Mouse (Mus musculus): Measurements from ENCODE around the gene Usp47.
A peak's percentile ranks its signal among the peaks of the same experiment; 100 is the strongest.
"Not testable (repeated sequence)": the region's sequence is repeated elsewhere in the genome, so short reads cannot be mapped to it uniquely, and the experiment has no call there.

Usp47 gene

DNA sequence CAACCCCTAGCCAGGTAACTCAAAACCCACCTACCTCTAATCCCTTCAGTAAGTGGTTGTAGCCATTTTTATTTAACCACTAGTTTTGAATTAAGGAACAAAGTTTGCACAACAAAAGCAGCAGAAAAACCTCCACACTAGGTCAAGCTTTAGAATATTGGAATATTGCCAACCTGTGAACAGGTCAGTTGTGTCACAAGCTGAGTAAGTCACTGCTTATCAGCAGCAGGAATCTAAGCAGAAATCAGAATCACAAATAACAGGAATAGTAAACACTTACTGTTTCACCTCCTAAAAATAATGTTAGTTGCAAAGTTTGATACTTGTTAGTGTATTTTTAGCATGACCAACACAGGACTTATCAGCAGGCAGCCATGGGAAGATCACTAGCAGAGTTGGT, 17.0 kb downstream of the Usp47 start:
- no peak for DNase-seq (ENCODE audit: low spot score in 2 of 2)

- DNase-seq (ENCODE audit: low spot score in 2 of 2), result no peak
Measured at GRCm38 (mm10) chr7:112042758-112043157, 19.5 kb downstream of the Usp47 start.

- DNase-seq (ENCODE audit: low spot score in 2 of 2), result no peak
Measured at GRCm38 (mm10) chr7:112045249-112045648, 21.9 kb downstream of the Usp47 start.

DNA sequence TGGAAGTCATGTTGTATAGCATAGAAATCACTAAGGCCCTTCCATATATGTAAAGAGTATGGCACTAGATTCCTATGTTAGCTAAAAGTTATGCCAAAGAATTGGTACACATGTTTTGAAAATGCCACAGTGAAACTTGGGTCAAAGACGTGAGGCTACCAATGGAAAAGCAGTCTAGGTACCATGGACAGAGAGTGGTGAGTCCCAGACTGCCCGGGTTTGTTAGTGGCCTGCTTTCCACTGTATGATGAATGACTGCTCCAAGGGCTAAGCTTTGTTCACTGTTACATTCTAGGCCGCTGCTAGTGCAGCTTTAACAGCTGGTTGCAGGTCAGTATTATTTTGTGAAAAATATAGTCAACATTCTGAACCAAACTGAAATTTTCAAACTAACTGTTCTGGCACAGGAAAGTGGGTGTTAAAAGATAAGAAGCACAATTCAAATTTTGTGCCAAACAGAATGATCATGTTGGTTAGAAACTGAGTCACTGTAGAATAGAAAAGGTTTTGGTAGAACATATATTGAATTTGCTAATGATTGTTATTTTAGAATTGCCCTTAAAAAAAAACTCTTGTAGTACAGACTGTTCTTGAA, 22.6 kb downstream of the Usp47 start:
- no peak for DNase-seq (ENCODE audit: low spot score in 2 of 2)

- no peak for DNase-seq (ENCODE audit: low spot score in 2 of 2)
Measured at GRCm38 (mm10) chr7:112048643-112049042, 25.3 kb downstream of the Usp47 start.

DNA sequence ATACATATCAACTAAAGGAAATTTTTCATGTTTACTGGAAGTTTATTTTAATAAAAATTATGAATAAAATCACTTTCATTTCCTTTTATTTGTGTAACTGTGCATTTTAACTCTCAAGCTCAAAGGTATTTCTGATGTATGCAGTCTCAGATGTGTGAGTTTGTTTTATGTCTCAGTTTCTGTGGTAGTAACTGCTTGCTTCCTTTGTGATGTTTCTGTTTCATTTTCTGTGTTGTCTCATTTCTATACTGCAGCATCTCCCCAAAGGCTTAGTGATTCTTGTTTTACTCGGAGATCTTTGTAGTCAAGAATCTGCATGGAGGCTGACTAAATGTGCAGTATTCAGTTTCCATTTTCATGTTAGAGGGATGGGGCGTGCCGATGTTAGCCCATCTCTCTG, 30.4 kb downstream of the Usp47 start:
- DNase-seq (ENCODE audit: low spot score in 2 of 2), result no peak

- no peak for DNase-seq (ENCODE audit: low spot score in 2 of 2)
Measured at GRCm38 (mm10) chr7:112055901-112056625, 32.8 kb downstream of the Usp47 start.

- no peak for DNase-seq (ENCODE audit: low spot score in 2 of 2)
Measured at GRCm38 (mm10) chr7:112074868-112075267, 51.6 kb downstream of the Usp47 start.

- DNase-seq (ENCODE audit: low spot score in 2 of 2), result no peak
Measured at GRCm38 (mm10) chr7:112082636-112083035, 59.3 kb downstream of the Usp47 start.

GRCm38 (mm10) chr7:112084222-112084621, 60.9 kb downstream of the Usp47 start:
- no peak for DNase-seq (ENCODE audit: low spot score in 2 of 2)

DNA sequence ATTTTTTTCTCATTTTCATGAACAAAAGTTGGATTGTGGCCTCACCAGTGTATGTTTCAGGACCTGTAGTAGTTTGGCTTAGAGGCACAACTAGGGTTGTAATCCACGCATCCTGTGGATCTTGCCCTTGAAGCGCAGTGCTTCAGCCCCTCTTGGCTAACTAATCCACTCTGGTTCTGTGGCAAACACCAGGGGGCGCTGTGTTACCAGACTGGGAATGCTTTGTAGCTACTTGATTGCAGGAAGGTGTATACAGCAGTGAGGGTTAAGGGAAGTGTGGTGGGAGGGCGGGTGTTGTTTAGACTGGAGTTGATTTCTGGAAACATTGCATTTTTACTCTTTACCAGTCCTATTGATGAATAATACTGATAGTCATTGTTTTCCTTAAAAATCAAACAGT, 61.8 kb downstream of the Usp47 start:
- DNase-seq (ENCODE audit: low spot score in 2 of 2), result peak; percentile 52 to 71

DNA sequence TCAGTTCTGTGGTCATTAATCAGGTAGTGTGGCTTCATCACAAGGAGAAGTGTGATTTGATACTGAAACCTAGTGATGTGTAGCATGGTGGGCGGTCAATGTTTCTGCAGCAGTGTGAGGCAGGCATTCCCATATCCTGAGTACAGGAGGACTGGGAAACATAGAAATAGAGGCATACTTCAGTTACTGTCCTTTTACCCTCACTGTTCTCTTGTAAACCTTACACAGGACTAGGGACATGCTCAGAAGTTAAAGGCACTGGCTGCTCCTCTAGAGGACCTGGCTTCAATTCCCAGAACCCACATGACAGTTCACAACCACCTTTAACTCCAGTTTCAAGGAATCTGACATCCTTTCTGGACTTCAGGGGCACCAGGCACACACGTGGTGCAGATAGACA, 62.9 kb downstream of the Usp47 start:
- no peak for DNase-seq (ENCODE audit: low spot score in 2 of 2)

- DNase-seq (ENCODE audit: low spot score in 2 of 2), result not testable (repeated sequence)
Measured at GRCm38 (mm10) chr7:112094923-112095322, 71.6 kb downstream of the Usp47 start.

DNA sequence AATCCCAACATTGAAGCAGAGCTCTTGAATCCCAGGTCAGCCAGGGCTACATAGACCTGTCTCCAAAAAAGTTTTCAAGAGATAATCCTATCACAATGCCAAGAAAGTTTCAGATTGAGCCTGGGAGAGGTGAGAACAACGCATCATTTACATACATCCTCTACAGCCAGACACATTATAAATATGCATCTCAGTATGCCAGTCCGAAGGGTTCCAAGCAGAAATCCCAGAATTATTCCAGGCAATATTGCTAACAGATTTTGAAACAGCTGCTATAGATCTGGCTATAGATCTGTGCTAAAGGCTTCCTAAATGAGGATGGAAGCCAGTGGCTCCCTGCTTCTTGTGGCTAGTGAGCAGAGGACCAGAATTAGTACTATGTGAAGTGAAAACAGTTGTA, 77.6 kb downstream of the Usp47 start:
- DNase-seq (ENCODE audit: low spot score in 2 of 2), result no peak

DNA sequence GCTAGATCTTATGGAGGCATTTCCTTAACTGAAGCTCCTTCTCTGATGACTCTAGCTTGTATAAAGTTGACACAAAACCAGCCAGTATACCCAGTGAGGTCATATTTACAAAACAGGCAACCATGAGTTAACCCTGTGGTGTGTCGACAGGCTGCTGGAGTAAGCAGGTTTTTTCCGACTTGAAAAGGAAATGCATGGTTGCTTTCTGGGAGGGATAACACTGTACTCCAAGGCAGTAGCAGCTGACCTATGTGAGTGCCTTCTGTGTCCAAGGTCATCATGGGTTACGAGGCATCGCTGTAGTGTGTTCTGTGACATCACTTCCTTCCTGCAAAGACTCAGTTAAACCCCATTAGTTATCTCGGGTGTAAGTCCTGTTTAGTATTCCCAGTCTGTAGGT, 79.6 kb downstream of the Usp47 start:
- DNase-seq (ENCODE audit: low spot score in 2 of 2), result no peak

DNA sequence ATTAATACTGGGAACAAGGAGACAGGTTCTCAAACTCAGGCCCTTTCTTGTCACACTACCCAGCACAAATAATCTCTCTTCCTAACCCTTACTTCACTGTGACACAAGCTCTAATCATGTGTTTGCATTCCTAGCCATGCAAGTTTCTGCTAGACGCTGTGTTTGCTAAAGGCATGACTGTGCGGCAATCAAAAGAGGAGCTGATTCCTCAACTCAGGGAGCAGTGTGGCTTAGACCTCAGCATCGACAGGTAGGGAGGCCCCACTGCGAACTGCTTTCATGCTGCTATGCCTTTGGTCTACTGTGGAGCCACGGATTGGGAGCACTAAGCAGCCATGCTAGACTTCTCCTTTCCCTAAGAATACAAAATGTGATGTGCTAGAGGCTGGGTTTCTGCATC, 80.5 kb downstream of the Usp47 start:
- no peak for DNase-seq (ENCODE audit: low spot score in 2 of 2)

DNA sequence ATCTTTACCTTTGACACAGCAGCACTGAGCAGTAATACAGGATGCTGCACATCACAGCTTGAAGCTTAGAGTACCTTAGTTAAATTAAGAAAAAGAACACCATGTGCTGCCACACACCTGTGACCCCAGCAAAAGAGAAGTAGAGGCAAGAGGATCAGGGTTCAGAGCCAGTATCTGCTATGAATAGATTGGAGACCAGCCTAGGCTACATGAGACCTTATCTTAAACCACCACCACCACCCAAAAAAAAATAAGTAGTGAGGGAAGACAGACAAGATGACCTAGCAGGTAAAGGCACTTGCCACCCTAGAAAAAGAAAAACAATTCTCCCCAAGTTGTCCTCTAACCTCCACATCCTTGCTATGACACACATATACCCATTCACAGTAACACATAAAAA, 85.5 kb downstream of the Usp47 start:
- DNase-seq (ENCODE audit: low spot score in 2 of 2), result no peak

GRCm38 (mm10) chr7:112110638-112111372, 87.5 kb downstream of the Usp47 start:
- DNase-seq (ENCODE audit: low spot score in 2 of 2), result no peak

DNA sequence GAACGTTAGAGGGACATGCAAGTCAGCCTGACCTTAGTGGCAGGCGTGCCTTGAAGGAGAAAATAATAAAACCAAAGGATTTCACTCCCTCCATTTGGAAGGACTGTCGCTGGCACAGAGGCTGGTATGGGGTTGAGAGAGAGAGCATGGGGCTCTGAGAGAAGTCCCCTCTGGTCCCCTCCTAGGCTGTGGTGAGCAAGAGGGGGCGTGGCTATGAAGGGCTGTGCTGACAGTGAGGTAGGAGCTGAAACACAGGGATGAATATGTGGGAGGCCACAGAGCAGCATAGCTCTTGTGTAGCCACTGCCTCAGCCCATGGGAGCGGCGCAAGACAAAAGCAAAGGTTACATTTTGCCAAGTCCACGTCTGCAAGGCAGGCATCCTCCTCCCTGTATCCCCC, 94.2 kb downstream of the Usp47 start:
- DNase-seq (ENCODE audit: low spot score in 2 of 2), result no peak

GRCm38 (mm10) chr7:112118086-112118485, 94.8 kb downstream of the Usp47 start:
- no peak for DNase-seq (ENCODE audit: low spot score in 2 of 2)

- DNase-seq (ENCODE audit: low spot score in 2 of 2), result no peak
Measured at GRCm38 (mm10) chr7:112119248-112119647, 95.9 kb downstream of the Usp47 start.

DNA sequence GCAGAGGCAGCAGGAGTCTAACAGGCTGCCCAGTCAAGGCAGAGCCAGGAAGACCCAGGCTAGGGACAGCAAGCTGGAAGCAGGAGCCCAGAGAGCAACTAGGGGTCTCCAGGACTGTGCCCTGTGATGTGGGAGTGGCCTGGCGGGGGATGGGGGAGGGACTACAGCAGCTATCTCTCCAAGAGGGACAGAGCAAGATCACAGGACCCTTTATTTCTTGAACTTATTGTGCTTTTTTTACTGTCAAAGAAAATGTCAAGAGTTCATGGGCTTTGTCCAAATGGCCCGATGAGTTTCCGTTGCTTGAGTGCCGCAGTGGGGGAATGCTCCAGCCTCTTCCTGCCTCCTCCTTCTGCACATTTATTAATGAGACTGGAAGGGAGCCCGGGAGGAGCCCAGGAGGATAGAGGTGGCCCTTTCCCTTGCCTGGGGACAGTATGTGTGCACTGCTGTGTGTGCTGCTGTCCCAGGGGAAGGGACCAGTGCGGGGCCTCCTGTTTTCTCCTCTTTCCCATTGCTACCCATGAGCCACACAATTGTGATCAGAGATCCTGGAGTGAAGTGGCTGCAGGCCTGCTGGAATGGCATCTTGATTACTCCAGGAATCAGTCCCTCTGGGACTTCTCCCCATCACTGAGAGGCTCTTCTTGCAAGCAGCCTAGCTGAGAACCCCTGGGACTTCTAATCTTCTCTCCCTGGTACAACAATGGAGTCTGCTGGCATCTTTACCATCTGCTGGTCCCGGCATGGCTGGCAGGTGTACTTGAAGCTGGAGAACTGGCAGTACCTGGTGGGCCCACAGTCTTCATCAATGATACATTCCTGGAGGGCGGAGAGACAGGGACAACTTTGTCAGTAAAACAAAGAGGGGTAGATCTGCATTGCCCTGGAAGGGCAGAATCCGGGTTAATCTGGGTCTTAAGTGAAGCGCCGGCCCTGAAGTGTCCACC, 97.8 kb downstream of the Usp47 start:
- DNase-seq (ENCODE audit: low spot score in 2 of 2), result no peak

Measured in spleen, postnatal 14 days (tissue).